Mouse (Mus musculus): ENCODE data around the gene Tmem167. TPM values are rescaled to one million over a fixed set of nuclear protein-coding genes. Genes with fewer than 3 reads are reported as not detected.

Tmem167 gene
- polyA plus RNA-seq, 1 experiment from 2014 or later, result 43.1 TPM

DNA sequence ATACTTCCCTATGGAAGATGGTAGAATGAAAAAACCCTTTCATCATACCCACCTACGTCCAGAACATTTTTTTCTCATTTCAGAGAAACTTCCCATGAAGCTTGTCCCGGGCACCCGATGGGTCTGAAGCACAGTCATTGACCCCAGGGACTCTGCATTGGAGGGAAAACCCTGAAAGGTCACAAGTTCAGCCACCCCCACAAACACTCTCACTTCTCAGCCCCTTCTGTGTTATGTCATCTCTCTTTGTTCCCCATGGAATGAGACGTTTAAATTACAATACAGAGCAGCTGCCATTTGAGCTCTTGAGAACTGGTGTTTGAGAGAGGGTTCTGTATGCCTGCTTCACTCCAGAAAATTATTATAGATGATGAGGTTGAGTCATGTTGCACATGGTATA lies 54.3 kb downstream of the Tmem167 start:
- H3K9ac ChIP-seq, result no peak overlapping the region
- H3K4me1 ChIP-seq, result no peaks in the 10 kb centered on the region
- no peak overlapping the region for H3K4me3 ChIP-seq
- no peak overlapping the region for H3K27ac ChIP-seq
- H3K36me3 ChIP-seq (replicated peaks), result no peaks in the 10 kb centered on the region
- H3K27me3 ChIP-seq (replicated peaks), result no peaks in the 10 kb centered on the region
- WGBS, result 17% methylated on average over 4 of the region's 4 CpGs
- no peak overlapping the region for H3K4me2 ChIP-seq
- H3K9me3 ChIP-seq, result no peaks in the 10 kb centered on the region
- no peak for ATAC-seq (replicated peaks)

DNA sequence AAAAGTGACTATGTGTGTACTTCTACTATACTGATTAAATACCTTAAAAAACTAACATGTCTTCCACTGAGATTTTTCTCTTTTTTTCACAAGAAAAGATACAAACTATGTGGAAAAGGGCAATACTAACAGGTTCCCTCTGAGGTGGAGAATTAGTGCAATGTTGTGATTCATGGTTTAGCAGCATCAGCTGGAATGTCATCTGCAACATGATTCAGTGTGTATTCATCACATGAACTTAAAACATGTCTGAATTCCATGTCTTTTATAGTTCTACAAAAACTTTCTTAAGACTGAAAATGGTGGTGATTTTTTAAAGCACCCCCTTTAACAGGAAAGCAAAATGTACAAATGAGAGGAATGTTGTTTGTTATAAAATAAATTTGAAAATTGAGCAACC lies 63.0 kb downstream of the Tmem167 start:
- Histone ChIP-seq H3K4me2 (no peak overlapping the region), H3K4me1 (peaks cover 3% of the 10 kb centered on the region; the same call in 1 of the 2 replicates), H3K27ac (no peak overlapping the region), H3K36me3 (replicated peaks) (no peaks in the 10 kb centered on the region), H3K27me3 (replicated peaks) (no peaks in the 10 kb centered on the region), H3K9ac (no peak overlapping the region), H3K9me3 (no peaks in the 10 kb centered on the region), H3K4me3 (no peak overlapping the region)
- no peak for ATAC-seq (replicated peaks)

DNA sequence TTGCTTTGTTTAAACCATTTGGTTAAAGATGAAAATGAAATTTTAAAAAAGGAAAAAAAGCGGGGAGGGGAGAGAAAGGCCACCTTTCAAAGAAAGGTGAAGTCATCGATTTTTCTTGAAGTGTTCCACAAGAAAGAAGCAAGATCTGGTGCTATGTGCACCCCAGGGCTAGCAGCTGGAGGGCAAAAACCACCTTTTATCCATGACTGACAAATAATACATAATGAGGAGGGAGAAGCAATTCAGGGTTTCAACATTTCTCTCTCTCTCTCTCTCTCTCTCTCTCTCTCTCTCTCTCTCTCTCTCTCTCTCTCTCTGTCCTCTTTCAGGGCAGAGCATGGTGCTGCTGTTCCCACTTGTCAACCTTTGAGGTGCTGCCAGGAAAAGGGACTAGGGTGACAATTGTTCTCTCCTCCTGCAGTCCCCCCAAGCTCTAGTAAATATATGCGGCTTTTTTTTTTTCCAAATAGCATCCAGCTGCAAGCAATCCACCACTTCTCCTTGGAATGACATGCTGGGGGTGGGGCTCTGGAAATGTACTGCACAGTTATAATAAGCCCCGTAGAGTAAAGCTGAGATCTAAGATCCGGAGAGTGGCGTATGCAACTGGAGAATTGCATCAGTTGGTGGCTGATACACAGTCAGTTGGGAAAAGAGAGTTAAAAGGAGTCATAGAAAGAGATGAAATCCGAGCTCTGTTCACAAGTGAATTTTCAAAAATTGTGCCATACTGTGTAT lies 63.8 kb downstream of the Tmem167 start:
- peak overlapping the region; percentile 67 for H3K27ac ChIP-seq
- no peaks in the 10 kb centered on the region for H3K9me3 ChIP-seq
- WGBS, result 22% methylated on average over 7 of the region's 7 CpGs
- peak overlapping the region; percentile 31 for H3K4me2 ChIP-seq
- no peak overlapping the region for H3K9ac ChIP-seq
- H3K4me3 ChIP-seq, result no peak overlapping the region
- no peaks in the 10 kb centered on the region for H3K27me3 ChIP-seq (replicated peaks)
- no peaks in the 10 kb centered on the region for H3K36me3 ChIP-seq (replicated peaks)
- ATAC-seq (replicated peaks), result peak; percentile 95
- peaks cover 3% of the 10 kb centered on the region; the same call in 1 of the 2 replicates for H3K4me1 ChIP-seq

DNA sequence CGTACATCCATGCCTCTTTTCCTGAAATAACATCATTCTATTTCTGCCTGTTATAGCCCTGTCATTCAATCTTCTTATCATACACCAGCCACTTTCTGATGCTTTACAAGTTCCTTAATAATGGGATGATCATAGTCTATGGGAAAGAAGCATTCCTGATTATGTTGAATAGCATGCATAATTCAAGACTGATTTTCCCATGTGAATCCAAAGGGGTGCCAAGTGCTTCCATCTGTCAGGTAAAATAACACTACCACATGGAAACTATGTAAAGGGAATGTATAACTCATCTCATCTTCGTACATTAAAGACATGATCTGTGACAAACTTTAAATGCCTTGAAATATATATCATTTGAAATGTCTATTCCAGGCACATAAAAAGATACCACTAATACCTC lies 75.2 kb downstream of the Tmem167 start:
- no peak overlapping the region for H3K4me2 ChIP-seq
- H3K9me3 ChIP-seq, result no peaks in the 10 kb centered on the region
- no peaks in the 10 kb centered on the region for H3K4me1 ChIP-seq
- no peak overlapping the region for H3K9ac ChIP-seq
- H3K4me3 ChIP-seq, result no peak overlapping the region
- no peak for ATAC-seq (replicated peaks)
- WGBS, result 75% methylated on average over 2 of the region's 2 CpGs
- H3K27me3 ChIP-seq (replicated peaks), result no peaks in the 10 kb centered on the region
- H3K36me3 ChIP-seq (replicated peaks), result no peaks in the 10 kb centered on the region
- H3K27ac ChIP-seq, result no peak overlapping the region

DNA sequence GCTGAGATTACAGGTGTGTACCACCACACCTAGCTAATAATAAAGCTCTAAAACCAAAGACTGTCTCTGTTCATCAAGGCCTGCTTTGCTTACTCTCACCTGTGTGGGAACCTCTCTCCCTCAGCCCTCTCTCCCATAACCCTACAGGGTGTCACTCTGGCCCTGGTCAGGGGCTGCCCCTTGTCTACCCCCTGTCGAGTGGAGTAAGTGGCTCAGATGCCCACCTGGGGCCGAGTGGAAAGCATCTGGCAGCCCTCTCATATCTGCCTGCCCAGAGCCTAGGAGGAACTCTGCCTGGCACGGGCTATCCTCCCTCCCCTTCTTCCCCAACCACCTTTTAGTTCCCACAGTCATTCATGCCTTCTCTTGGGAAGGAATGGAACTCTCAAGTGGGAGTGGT lies 78.1 kb downstream of the Tmem167 start:
- Histone ChIP-seq H3K4me1 (no peaks in the 10 kb centered on the region), H3K27ac (no peak overlapping the region), H3K36me3 (replicated peaks) (no peaks in the 10 kb centered on the region), H3K9me3 (no peaks in the 10 kb centered on the region), H3K9ac (no peak overlapping the region), H3K4me3 (no peak overlapping the region), H3K4me2 (no peak overlapping the region), H3K27me3 (replicated peaks) (no peaks in the 10 kb centered on the region)
- no peak for ATAC-seq (replicated peaks)
- WGBS, result 59% methylated on average over 3 of the region's 3 CpGs

DNA sequence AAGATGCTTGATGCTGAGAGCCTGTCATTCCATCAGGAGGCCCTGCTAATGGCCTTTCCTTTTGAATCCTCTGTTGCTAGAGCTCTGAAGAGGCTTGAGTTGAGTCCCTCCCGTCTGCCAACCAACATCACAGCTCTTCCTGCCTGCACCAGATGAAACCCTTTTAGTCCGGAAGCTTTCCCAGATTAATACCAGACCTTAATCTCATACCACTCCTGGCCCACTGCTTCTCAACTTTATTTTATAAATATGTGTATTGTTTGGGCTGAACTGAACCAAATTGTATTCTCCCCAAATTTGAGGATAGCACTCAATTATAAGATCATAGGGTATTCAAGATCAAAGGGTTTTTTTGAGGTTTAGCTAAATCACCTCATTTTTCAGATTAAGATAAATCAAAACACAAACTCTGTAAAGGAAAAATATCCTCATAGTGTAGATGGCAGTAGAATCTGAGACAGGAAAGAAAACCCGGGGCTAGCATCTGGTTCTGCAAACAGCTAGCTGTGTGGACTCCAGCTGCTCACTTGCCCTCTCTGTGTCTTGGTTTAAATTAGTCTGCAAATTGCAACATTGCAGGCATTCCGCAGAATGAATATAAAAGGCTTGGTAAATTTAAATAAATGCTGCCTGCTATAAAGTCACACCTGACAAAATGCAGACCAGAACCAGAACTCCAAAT lies 81.3 kb downstream of the Tmem167 start:
- H3K4me1 ChIP-seq, result no peaks in the 10 kb centered on the region
- no peak overlapping the region for H3K4me3 ChIP-seq
- no peak overlapping the region for H3K4me2 ChIP-seq
- H3K27me3 ChIP-seq (replicated peaks), result no peaks in the 10 kb centered on the region
- no peak for ATAC-seq (replicated peaks)
- H3K9ac ChIP-seq, result no peak overlapping the region
- no peaks in the 10 kb centered on the region for H3K9me3 ChIP-seq
- no peak overlapping the region for H3K27ac ChIP-seq
- no peaks in the 10 kb centered on the region for H3K36me3 ChIP-seq (replicated peaks)
- WGBS, result 41% methylated on average over 4 of the region's 4 CpGs

DNA sequence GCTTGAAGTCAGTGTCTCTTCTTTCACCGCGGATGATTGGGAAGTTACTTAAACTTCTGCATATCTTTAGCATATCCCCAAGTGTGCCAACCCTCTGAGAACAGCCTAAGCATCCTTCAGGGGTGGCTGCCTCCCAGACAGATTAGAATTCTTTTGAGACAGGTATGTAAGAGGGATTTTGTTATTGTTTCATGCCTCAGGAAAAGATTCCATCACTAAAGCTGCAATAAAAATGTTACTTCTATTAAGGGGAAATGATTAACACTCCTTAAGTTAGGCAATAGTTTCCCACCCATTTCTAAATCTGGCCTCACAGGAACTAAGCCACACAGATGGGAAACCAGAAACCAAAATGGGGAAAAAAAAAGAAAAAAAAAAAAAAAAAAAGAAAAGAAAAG lies 81.9 kb downstream of the Tmem167 start:
- Histone ChIP-seq H3K9ac (no peak overlapping the region), H3K27ac (no peak overlapping the region), H3K9me3 (no peaks in the 10 kb centered on the region), H3K4me1 (no peaks in the 10 kb centered on the region), H3K4me2 (no peak overlapping the region), H3K4me3 (no peak overlapping the region), H3K27me3 (replicated peaks) (no peaks in the 10 kb centered on the region), H3K36me3 (replicated peaks) (no peaks in the 10 kb centered on the region)
- WGBS, result 24% methylated on average over 2 of the region's 2 CpGs
- no peak for ATAC-seq (replicated peaks)

DNA sequence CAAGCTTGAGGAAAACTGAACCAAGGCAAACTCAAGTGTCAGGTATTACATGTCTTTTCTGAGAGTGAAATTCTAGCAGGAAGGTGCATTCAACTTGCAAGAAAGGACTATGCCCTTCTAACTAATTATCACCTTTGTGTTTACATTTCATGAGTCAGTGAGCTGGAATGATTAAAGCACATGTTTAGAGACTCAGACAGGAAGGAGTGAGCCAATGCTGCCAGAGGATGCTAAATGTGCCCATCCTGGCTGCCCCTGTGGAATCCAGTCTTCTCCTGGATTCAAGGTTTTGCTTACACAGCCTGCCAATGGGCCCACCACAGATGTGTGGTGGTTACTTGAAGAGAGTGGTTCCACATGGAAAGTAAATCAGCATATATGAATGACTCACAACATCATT lies 82.5 kb downstream of the Tmem167 start:
- Histone ChIP-seq H3K4me1 (no peaks in the 10 kb centered on the region), H3K36me3 (replicated peaks) (no peaks in the 10 kb centered on the region), H3K4me3 (no peak overlapping the region), H3K27ac (no peak overlapping the region), H3K9ac (no peak overlapping the region), H3K27me3 (replicated peaks) (no peaks in the 10 kb centered on the region), H3K4me2 (no peak overlapping the region), H3K9me3 (no peaks in the 10 kb centered on the region)
- ATAC-seq (replicated peaks), result no peak

DNA sequence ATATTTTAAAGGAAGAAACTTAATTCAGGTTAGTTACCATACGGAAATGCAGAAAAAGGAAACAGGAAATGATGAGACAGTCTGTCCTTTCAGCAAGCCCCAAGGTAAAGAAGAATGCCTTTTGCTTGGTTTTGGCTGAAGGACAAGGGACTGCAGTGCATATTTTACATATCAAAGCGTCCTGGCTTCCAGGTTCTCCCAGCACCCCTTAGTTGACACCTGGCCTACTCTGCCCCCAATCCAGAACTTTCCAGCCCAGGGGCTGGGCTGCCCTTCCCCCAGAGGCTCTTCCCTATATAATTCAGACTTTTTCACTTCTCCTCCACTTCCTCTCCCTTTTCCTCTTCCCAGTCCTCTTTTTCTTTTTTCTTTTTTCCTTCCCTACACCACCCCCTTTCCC lies 86.7 kb downstream of the Tmem167 start:
- H3K4me3 ChIP-seq, result no peak overlapping the region
- no peaks in the 10 kb centered on the region for H3K4me1 ChIP-seq
- H3K36me3 ChIP-seq (replicated peaks), result no peaks in the 10 kb centered on the region
- no peak overlapping the region for H3K4me2 ChIP-seq
- no peaks in the 10 kb centered on the region for H3K27me3 ChIP-seq (replicated peaks)
- no peaks in the 10 kb centered on the region for H3K9me3 ChIP-seq
- ATAC-seq (replicated peaks), result no peak
- 71% methylated on average over 2 of the region's 2 CpGs for WGBS
- H3K27ac ChIP-seq, result no peak overlapping the region
- H3K9ac ChIP-seq, result no peak overlapping the region

DNA sequence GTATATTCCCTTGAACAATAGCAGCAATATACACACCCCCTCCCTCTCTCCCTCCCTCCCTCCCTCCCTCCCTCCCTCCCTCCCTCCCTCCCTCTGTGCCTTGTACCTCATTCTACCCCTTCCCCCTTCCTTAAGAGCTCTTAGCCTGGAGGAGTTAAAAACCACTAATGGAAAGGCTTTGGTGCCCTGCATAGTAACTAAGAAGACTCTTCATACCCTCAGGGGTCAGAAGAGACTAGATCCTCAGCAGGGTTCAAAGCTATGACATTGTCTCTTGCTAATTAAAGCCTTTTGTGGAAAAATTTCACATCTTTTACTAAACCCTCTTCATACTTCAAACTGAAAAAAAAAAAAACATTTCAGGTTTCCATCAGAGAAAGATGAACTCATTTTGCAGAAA lies 93.3 kb downstream of the Tmem167 start:
- ATAC-seq (replicated peaks), result peak; percentile 71

DNA sequence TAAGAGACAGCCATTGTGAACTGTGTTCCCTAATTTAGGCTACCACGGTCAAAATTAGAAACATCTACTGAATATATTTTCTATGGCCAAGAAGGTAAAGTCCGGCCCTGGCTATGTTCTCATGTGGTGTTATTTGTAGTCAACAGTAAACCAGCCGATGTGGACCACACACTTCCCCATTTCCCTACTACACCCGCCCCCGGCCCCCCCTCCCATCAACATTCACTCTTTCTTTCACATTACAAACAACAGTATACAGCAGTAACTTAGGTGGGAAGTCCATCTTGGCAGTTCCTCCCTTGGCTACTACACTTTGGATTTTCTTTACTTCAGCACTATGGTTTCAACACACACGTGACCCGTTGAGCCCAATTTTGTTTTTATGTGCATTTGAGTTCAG lies 94.6 kb downstream of the Tmem167 start:
- H3K4me1 ChIP-seq, result no peaks in the 10 kb centered on the region
- no peak overlapping the region for H3K4me3 ChIP-seq
- no peaks in the 10 kb centered on the region for H3K9me3 ChIP-seq
- 88% methylated on average over 7 of the region's 7 CpGs for WGBS
- ATAC-seq (replicated peaks), result no peak
- no peaks in the 10 kb centered on the region for H3K27me3 ChIP-seq (replicated peaks)
- H3K9ac ChIP-seq, result no peak overlapping the region
- no peak overlapping the region for H3K27ac ChIP-seq
- no peak overlapping the region for H3K4me2 ChIP-seq
- H3K36me3 ChIP-seq (replicated peaks), result no peaks in the 10 kb centered on the region

More for the DNA sequence above, 93.3 kb downstream of the Tmem167 start:
- Histone ChIP-seq H3K4me1 (no peaks in the 10 kb centered on the region), H3K36me3 (replicated peaks) (no peaks in the 10 kb centered on the region), H3K27me3 (replicated peaks) (no peaks in the 10 kb centered on the region), H3K9me3 (no peaks in the 10 kb centered on the region), H3K9ac (no peak overlapping the region), H3K4me3 (no peak overlapping the region), H3K27ac (no peak overlapping the region), H3K4me2 (no peak overlapping the region)

DNA sequence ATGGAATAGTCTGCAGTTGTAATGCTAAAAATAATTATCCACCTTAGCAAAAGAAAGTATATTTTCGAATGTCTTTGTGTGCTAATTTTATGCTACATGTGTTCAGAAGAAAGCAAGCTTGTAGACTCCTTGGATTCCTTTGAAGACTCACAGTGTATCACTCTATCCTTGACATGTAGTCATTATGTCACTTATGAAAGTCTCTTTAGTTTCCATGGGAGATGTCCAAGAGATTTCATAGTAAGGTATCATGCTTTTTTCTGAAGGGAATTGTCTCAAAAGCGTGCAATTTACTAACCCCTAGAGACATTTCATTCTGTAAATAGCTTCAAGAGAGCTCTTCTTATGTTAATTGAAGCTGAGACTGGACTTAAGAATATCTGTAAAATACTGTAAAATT lies 97.8 kb downstream of the Tmem167 start:
- no peak for ATAC-seq (replicated peaks)

DNA sequence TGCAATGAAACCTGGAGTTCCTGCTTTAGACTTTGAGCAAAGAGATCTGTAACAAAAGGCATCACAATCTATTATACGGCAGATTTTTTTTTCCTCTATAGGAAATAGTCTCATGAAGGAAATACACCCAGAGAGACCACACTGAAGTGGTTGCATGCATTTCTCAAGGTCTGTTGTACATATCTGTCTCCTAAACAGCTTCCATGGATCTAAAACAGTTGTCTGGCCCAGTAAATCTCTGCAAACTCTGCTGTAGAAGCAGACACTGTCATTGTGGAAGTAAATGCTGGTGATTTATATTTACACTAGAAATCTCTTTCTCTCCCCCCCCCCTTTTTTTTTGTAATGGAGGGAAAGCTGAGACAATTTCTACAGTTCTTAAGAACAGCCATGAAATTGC lies 99.1 kb downstream of the Tmem167 start:
- no peak overlapping the region for H3K4me2 ChIP-seq
- H3K27me3 ChIP-seq (replicated peaks), result no peaks in the 10 kb centered on the region; the same call in 1 of the 2 replicates
- WGBS, result 42% methylated on average over 1 of the region's 1 CpGs
- no peaks in the 10 kb centered on the region for H3K9me3 ChIP-seq
- H3K27ac ChIP-seq, result no peak overlapping the region
- H3K36me3 ChIP-seq (replicated peaks), result no peaks in the 10 kb centered on the region
- H3K4me1 ChIP-seq, result no peaks in the 10 kb centered on the region
- no peak overlapping the region for H3K4me3 ChIP-seq
- no peak for ATAC-seq (replicated peaks)
- H3K9ac ChIP-seq, result no peak overlapping the region

More for the DNA sequence above, 97.8 kb downstream of the Tmem167 start:
- Histone ChIP-seq H3K36me3 (replicated peaks) (no peaks in the 10 kb centered on the region), H3K4me3 (no peak overlapping the region), H3K27me3 (replicated peaks) (no peaks in the 10 kb centered on the region; the same call in 1 of the 2 replicates), H3K9me3 (no peaks in the 10 kb centered on the region), H3K9ac (no peak overlapping the region), H3K4me1 (no peaks in the 10 kb centered on the region), H3K27ac (no peak overlapping the region), H3K4me2 (no peak overlapping the region)
- 30% methylated on average over 2 of the region's 2 CpGs for WGBS

Measured in midbrain, embryonic 15.5 days (tissue).